Mouse (Mus musculus) lung, postnatal 25 days (tissue): ENCODE results near the gene Akap1.

Experiments
- DNase-seq: peaks from one replicate; pipeline ENCODE4 v3.0.0; 2022; ENCODE audit warnings: low spot score

Akap1 gene

GRCm38 (mm10) chr11:88782531-88782930 is 81.9 kb downstream of the Akap1 start:
- no peak for DNase-seq
